Mouse (Mus musculus): ENCODE measurements at regions not wholly inside any gene's neighbourhood (a gene's known extent, or its start where the extent isn't known, plus 50 kb on each side); places are given as distances from the start of the nearest gene placed in this dataset.

GRCm38 (mm10) chr10:44625521-44625920, 97.2 kb upstream of the Prdm1 start:
- TF ChIP-seq CTCF (conservative IDR thresholded peaks at IDR 0.05 in 1 of 2, IDR thresholded peaks at IDR 0.05 in 1 of 2; ENCODE audit: low read depth in 2 of 2, low read length in 2 of 2) = no peak
- no peak for TF ChIP-seq ZKSCAN1 (IDR thresholded peaks at IDR 0.05; ENCODE audit: borderline replicate concordance, low read depth, low read length)
- no peak for TF ChIP-seq POLR2AphosphoS2 (IDR thresholded peaks at IDR 0.05; ENCODE audit: low read depth, low read length)
- no peak for TF ChIP-seq ZC3H11A (IDR thresholded peaks at IDR 0.05; ENCODE audit: low read depth, low read length)

Measured in CH12.LX (cell line).